Mouse (Mus musculus) kidney, adult 2 months (tissue): ENCODE measurements around the gene Nectin4. TPM values are rescaled to one million over a fixed set of nuclear protein-coding genes. Genes with fewer than 3 reads are reported as not detected.
"Not testable (repeated sequence)": the region's sequence is repeated elsewhere in the genome, so short reads cannot be mapped to it uniquely, and the experiment has no call there.

Experiments
- DNase-seq: peaks from one replicate; pipeline ENCODE4 v3.0.0; 2021
- H3K27ac ChIP-seq: fragments of 200-500 bp; 2 replicates; pipeline ENCODE4 v1.5.1; 2012; ENCODE audit warnings: low read depth, low read length, control low read depth, inconsistent platforms; ENCODE audit not compliant: insufficient read depth
- H3K27me3 ChIP-seq: fragments of 200-500 bp; replicated peaks from 2 replicates; pipeline ENCODE4 v1.6.1; 2012; ENCODE audit warnings: mild to moderate bottlenecking, moderate library complexity, low read length, inconsistent platforms; ENCODE audit not compliant: control insufficient read depth, insufficient read depth
- H3K36me3 ChIP-seq: fragments of 200-500 bp; 2 replicates; pipeline ENCODE4 v1.6.1; 2012; ENCODE audit warnings: mild to moderate bottlenecking, moderate library complexity, low read length, inconsistent platforms; ENCODE audit not compliant: control insufficient read depth, insufficient read depth
- H3K4me1 ChIP-seq: fragments of 200-500 bp; 2 replicates; pipeline ENCODE4 v1.6.1; 2011; ENCODE audit warnings: low read length; ENCODE audit not compliant: control insufficient read depth, insufficient read depth
- H3K4me3 ChIP-seq: fragments of 200-500 bp; 2 replicates; pipeline ENCODE4 v1.5.1; 2011; ENCODE audit warnings: mild to moderate bottlenecking, low read depth, low read length, control low read depth; ENCODE audit not compliant: insufficient read depth
- CTCF ChIP-seq: fragments of 200-500 bp; conservative IDR thresholded peaks from 2 replicates; pipeline ENCODE4 v1.5.1; 2011; ENCODE audit warnings: low read depth, mild to moderate bottlenecking, control low read depth, low read length, moderate library complexity, mixed read lengths; ENCODE audit not compliant: insufficient read depth, insufficient read length
- POLR2A ChIP-seq: fragments of 200-500 bp; IDR thresholded peaks from one replicate; pipeline ENCODE4 v1.6.1; 2011; ENCODE audit warnings: low read depth, low read length, control low read depth
- WGBS: fragments of 180-500 bp; shearing (Covaris S2); methylation state at CpG from one replicate; pipeline ENCODE4 v1.1.7; 2018; 5-methylcytosine and 5-hydroxymethylcytosine counted together
- polyA plus RNA-seq: library from polyadenylated mRNA; depleted of rRNA; stranded (reverse); fragments of >200 nt; gene quantifications from 2 replicates; pipeline ENCODE4 v1.2.3, GENCODE M21; 2012; rRNA removed

Gene Nectin4
- polyA plus RNA-seq: 2.3 TPM in 2 replicates

DNA sequence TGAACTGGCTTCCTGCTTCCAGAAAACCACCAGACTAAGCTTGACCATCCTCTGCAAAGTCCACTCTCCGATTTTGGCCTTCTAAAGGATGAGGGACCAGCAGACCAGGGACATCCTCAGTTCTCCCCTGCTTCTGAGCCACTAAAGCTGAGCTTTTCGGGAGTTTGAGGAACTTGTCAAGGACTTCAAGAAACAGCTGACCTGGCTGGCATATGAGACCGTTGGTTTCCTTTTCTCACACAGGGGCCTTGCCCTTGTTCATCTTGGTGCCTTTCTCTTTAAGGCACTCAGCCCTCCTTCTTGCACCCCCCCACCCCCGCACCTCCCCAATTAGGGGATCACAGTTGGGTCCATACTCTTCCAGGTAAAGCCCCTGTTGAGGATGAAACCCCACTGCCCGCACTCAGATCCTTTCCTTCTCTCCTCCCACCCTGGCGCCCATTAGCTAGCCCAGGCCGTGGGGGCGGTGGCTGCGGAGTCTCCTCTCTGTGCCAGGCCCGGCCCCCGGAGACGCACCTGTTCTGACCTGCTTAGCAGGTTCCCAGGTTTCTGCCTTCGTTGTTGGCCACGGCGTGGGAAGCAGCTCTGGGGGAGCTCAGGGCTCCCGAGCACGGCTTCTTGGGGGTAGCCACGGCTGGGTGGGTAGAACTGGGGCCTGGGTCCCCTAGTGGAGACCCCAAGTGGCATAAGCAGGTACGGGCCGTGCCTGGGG lies at the start of gene Nectin4:
Gene Nectin4 (plus strand): TSS at position 255 of the 712 bp plus-strand sequence.
- peak within 1 kb of the TSS; percentile 23 for H3K4me3 ChIP-seq
- H3K27ac ChIP-seq: no peak within 1 kb of the TSS
- no peaks in the 10 kb centered on the region; the same call in 1 of the 2 replicates for H3K4me1 ChIP-seq
- H3K27me3 ChIP-seq: no peaks in the 10 kb centered on the region
- WGBS: 38% methylated on average over 20 of the region's 20 CpGs
- TF ChIP-seq CTCF (no peak), POLR2A (no peak)
- H3K36me3 ChIP-seq: no peaks in the 10 kb centered on the region
- DNase-seq: peak; percentile 47

DNA sequence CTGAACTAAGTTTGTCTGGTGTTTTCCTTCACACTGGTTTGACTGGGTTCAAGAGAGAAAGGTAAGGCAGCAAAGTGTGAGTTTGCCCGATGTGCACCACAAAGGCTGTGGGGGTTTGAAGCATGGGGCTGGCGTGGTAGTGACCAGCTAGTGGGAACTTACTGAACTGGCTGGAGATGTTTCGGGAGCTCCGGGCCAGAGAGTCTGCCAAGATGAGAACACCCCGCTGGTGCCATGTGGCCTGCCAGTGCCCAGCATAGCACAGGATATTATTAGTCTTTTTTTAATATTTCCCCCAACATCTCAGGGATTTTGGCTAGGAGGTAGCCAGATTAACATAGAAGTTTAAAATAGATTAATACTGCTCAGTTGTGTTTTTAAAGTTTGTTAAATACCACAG lies 49.7 kb upstream of the Nectin4 start:
- Histone ChIP-seq H3K36me3 (no peaks in the 10 kb centered on the region), H3K27me3 (no peaks in the 10 kb centered on the region), H3K27ac (no peak overlapping the region), H3K4me1 (peaks cover 2% of the 10 kb centered on the region; the same call in 1 of the 2 replicates), H3K4me3 (peak overlapping the region; percentile 29)
- no peak for DNase-seq
- WGBS: 11% methylated on average over 5 of the region's 5 CpGs
- no peak for TF ChIP-seq CTCF
- TF ChIP-seq POLR2A: no peak

DNA sequence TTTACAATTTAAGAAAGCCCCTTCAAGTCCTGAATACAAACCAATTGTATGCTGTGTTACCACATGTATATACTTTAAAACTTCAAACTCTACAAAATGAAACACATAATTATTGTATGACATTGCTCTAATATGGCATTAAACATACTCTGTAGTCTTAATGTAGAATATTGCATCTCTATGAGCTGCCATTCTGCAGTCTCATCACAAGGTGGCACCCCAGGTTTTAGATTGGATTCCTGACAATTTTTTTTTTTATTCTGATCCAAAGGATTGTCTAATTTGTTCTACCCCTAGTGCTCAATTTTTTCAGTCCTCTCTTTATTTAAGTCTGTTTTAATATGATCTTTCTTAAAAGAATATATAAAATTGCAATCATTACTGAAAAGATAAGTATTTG lies 48.5 kb upstream of the Nectin4 start:
- TF ChIP-seq CTCF (no peak), POLR2A (no peak)
- peaks cover 2% of the 10 kb centered on the region; the same call in 1 of the 2 replicates for H3K4me1 ChIP-seq
- no peaks in the 10 kb centered on the region for H3K36me3 ChIP-seq
- DNase-seq: no peak
- H3K4me3 ChIP-seq: no peak overlapping the region
- H3K27ac ChIP-seq: no peak overlapping the region
- H3K27me3 ChIP-seq: no peaks in the 10 kb centered on the region

DNA sequence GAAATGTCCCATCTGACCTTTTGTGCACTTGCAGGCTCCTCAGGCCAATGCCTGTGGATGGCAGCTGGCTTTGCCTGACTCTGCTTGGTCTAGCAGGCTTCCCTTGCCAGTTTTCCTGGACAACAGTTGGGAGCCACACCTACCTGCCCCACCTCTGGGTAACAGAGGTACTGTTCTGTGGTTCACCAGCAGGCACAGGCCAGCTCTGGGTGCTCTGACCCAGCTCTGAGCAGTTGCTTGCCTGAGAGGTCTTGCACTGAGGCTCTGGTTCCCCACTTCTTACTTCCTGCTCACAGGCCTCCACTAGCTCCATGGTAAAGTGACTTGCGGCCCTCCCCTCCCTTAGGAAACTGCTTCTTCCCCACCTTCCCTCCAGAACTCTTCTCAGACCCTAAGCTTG lies 47.9 kb upstream of the Nectin4 start:
- Histone ChIP-seq H3K27ac (peak overlapping the region; percentile 79), H3K36me3 (no peaks in the 10 kb centered on the region), H3K27me3 (no peaks in the 10 kb centered on the region), H3K4me1 (peaks cover 2% of the 10 kb centered on the region; the same call in 1 of the 2 replicates), H3K4me3 (no peak overlapping the region)
- WGBS: 80% methylated on average over 1 of the region's 1 CpGs
- no peak for TF ChIP-seq POLR2A
- 0 out of 2 replicates have a peak, but pooled peaks have one; percentile 13 for TF ChIP-seq CTCF
- peak; percentile 70 for DNase-seq

DNA sequence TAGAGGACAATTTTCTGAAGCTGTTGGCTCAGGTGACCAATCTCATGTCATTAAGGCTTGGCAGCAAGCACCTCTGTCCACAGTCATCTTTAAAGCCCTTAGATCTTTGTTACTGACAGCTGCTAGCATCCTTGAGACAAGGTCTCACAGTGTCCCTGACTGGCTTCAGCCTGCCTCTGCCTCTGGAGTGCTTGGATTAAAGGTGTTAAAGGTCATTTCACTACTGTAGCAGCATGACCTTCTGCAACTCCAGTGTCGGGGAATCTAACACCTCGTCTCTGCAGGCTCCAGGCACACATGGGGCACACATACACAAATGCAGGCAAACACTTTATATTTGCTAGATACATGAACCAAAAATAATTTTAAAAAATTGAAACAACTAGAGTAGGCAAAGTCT lies 44.3 kb upstream of the Nectin4 start:
- WGBS: 51% methylated on average over 2 of the region's 2 CpGs
- Histone ChIP-seq H3K4me1 (peaks cover 6% of the 10 kb centered on the region; the same call in 1 of the 2 replicates), H3K4me3 (no peak overlapping the region), H3K27ac (no peak overlapping the region), H3K27me3 (no peaks in the 10 kb centered on the region), H3K36me3 (no peaks in the 10 kb centered on the region)
- TF ChIP-seq CTCF (no peak), POLR2A (no peak)
- no peak for DNase-seq

DNA sequence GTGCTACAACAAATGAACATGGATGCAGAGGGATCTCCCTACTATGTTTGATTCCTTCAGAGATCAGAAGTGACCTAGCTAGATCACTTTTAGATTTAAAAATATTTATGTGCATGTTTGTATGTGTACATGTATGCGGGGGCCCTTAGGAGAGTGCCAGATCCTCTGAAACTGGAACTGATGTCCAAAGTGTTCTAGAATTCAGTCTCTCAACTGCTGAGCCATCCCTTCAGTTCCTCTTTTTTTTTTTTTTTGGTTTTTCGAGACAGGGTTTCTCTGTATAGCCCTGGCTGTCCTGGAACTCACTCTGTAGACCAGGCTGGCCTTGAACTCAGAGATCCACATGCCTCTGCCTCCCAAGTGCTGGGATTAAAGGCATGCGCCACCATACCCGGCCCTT lies 43.3 kb upstream of the Nectin4 start:
- 73% methylated on average over 4 of the region's 4 CpGs for WGBS
- H3K4me3 ChIP-seq, H3K27me3 ChIP-seq, H3K36me3 ChIP-seq, H3K27ac ChIP-seq, DNase-seq: not testable (repeated sequence)
- H3K4me1 ChIP-seq: peaks cover 12% of the 10 kb centered on the region; the same call in 1 of the 2 replicates

DNA sequence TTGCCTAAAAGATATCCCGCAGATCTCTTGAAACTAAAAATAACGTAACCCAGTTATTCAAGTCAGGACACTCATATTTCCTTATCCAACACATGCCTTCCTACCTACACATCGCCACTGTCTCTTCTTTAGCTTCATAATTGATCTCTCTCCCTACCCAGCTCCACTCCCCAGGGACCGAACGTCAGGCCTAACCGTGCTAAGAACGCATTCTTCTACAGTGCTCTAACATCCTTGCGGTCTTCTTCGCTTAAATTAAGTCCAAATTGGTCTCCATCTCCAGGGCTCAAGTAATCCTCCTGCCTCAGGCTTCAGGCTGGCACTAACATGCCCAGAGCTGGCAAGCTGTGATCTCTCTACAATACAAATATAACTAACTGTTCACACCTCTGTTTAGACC lies 41.7 kb upstream of the Nectin4 start:
- 15% methylated on average over 9 of the region's 9 CpGs for WGBS

More for the DNA sequence above, 41.7 kb upstream of the Nectin4 start:
- Histone ChIP-seq H3K4me1 (peaks cover 12% of the 10 kb centered on the region; the same call in 1 of the 2 replicates), H3K27me3 (no peaks in the 10 kb centered on the region), H3K36me3 (no peaks in the 10 kb centered on the region), H3K27ac (peak overlapping the region; percentile 82), H3K4me3 (peak overlapping the region; percentile 74)
- DNase-seq: no peak
- TF ChIP-seq CTCF (no peak), POLR2A (no peak)
